Mouse (Mus musculus): ENCODE measurements around the gene Yeats4. TPM values are rescaled to one million over a fixed set of nuclear protein-coding genes. Genes with fewer than 3 reads are reported as not detected.
A peak's percentile ranks its signal among the peaks of the same experiment; 100 is the strongest.

Gene Yeats4
- total and polyA plus RNA-seq, 2 experiments from 2014 or later: 79.0 to 107 TPM

- 95% methylated on average over 4 of the region's 4 CpGs for WGBS
- no peak for TF ChIP-seq CTCF (IDR thresholded peaks at IDR 0.05)
- no peak for DNase-seq (ENCODE audit: low spot score)
- Histone ChIP-seq H3K27ac (ENCODE audit: low read depth, low read length) (no peak overlapping the region), H3K9me3 (ENCODE audit: low read length) (no peaks in the 10 kb centered on the region), H3K4me2 (ENCODE audit: low read depth, low read length, poor library complexity, severe bottlenecking) (no peak overlapping the region), H3K27me3 (ENCODE audit: insufficient read depth, low read length) (no peaks in the 10 kb centered on the region), H3K4me3 (ENCODE audit: low read depth, low read length) (no peak overlapping the region), H3K9ac (replicated peaks; ENCODE audit: low read length, poor library complexity, severe bottlenecking) (no peak overlapping the region), H3K36me3 (ENCODE audit: insufficient read depth, low read length) (no peaks in the 10 kb centered on the region), H3K4me1 (ENCODE audit: insufficient read depth, low read length) (no peaks in the 10 kb centered on the region)
- no peak for ATAC-seq (ENCODE audit: low FRiP score)
These were observed 28.6 kb downstream of the Yeats4 start for GRCm38 (mm10) chr10:117195748-117196147.

- Histone ChIP-seq H3K4me2 (ENCODE audit: low read depth, low read length, poor library complexity, severe bottlenecking) (no peak overlapping the region), H3K27me3 (ENCODE audit: insufficient read depth, low read length) (no peaks in the 10 kb centered on the region), H3K27ac (ENCODE audit: low read depth, low read length) (no peak overlapping the region), H3K9ac (replicated peaks; ENCODE audit: low read length, poor library complexity, severe bottlenecking) (no peak overlapping the region), H3K36me3 (ENCODE audit: insufficient read depth, low read length) (no peaks in the 10 kb centered on the region), H3K4me3 (ENCODE audit: low read depth, low read length) (no peak overlapping the region), H3K4me1 (ENCODE audit: insufficient read depth, low read length) (no peaks in the 10 kb centered on the region), H3K9me3 (ENCODE audit: low read length) (no peaks in the 10 kb centered on the region)
- DNase-seq (ENCODE audit: low spot score): no peak
- TF ChIP-seq CTCF (IDR thresholded peaks at IDR 0.05): no peak
- WGBS: 91% methylated on average over 12 of the region's 12 CpGs
- ATAC-seq (ENCODE audit: low FRiP score): no peak
These were observed 29.3 kb downstream of the Yeats4 start for GRCm38 (mm10) chr10:117195005-117195404.

DNA sequence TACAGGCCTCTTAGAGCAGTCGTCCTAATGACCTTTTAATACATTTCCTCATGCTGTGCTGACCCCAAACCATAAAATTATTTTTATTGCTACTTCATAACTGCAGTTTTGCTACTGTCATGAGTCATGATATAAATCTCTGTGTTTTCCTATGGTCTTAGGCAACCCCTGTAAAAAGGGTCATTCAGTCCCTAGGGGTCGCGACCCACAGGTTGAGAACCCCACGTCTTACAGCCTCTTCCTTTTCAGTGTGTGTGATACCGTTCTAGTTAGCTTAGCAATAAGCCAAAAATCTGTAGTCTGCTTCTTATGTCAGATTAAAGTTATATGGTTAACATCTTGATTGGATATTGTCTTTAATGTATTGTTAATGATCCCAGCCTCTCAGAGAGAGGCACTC lies 30.9 kb downstream of the Yeats4 start:
- Histone ChIP-seq H3K9me3 (ENCODE audit: low read length) (no peaks in the 10 kb centered on the region), H3K4me3 (ENCODE audit: low read depth, low read length) (no peak overlapping the region), H3K36me3 (ENCODE audit: insufficient read depth, low read length) (no peaks in the 10 kb centered on the region), H3K4me2 (ENCODE audit: low read depth, low read length, poor library complexity, severe bottlenecking) (no peak overlapping the region), H3K4me1 (ENCODE audit: insufficient read depth, low read length) (no peaks in the 10 kb centered on the region), H3K9ac (replicated peaks; ENCODE audit: low read length, poor library complexity, severe bottlenecking) (no peak overlapping the region), H3K27me3 (ENCODE audit: insufficient read depth, low read length) (no peaks in the 10 kb centered on the region), H3K27ac (ENCODE audit: low read depth, low read length) (no peak overlapping the region)
- no peak for ATAC-seq (ENCODE audit: low FRiP score)
- TF ChIP-seq CTCF (IDR thresholded peaks at IDR 0.05): no peak
- WGBS: 77% methylated on average over 5 of the region's 5 CpGs
- DNase-seq (ENCODE audit: low spot score): no peak

DNA sequence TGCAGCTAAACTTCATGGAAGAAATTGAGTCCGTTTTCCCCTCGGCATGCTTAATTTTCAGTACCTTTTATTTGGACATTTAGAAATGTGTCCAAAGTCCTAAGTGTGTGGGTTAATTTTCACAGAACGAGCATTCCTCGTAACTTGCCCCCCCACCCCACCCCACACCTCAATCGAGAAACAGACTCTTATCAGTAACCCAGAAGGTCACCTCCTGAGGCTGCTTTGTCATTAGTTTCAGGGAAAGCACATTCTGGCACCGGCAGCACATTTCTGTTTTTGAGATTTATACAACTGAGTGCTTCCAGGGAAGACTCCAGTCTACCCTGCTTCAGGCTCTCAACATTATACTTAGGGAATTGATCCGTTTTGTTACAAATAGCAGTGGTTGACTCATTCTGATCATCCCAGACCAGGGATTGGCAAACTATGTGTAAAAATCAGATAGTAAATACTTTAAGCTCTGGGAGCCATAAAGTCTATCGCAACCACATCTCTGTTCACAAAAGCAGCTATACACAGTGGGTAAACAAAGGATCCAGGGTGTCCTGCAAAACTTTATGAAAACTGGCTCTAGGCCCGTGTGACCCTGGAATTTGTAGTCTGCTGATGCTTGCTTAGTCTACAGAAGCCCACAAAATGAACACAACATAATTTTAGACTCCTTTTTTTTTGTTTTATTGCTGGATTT lies 38.8 kb downstream of the Yeats4 start:
- no peaks in the 10 kb centered on the region for H3K27me3 ChIP-seq (ENCODE audit: insufficient read depth, low read length)
- no peaks in the 10 kb centered on the region for H3K4me1 ChIP-seq (ENCODE audit: insufficient read depth, low read length)
- H3K4me3 ChIP-seq (ENCODE audit: low read depth, low read length): no peak overlapping the region
- no peak overlapping the region for H3K4me2 ChIP-seq (ENCODE audit: low read depth, low read length, poor library complexity, severe bottlenecking)
- no peak for DNase-seq (ENCODE audit: low spot score)
- no peak overlapping the region for H3K9ac ChIP-seq (replicated peaks; ENCODE audit: low read length, poor library complexity, severe bottlenecking)
- no peaks in the 10 kb centered on the region for H3K36me3 ChIP-seq (ENCODE audit: insufficient read depth, low read length)
- TF ChIP-seq CTCF (IDR thresholded peaks at IDR 0.05): no peak
- no peaks in the 10 kb centered on the region for H3K9me3 ChIP-seq (ENCODE audit: low read length)
- WGBS: 60% methylated on average over 9 of the region's 9 CpGs
- no peak for ATAC-seq (ENCODE audit: low FRiP score)
- H3K27ac ChIP-seq (ENCODE audit: low read depth, low read length): no peak overlapping the region

DNA sequence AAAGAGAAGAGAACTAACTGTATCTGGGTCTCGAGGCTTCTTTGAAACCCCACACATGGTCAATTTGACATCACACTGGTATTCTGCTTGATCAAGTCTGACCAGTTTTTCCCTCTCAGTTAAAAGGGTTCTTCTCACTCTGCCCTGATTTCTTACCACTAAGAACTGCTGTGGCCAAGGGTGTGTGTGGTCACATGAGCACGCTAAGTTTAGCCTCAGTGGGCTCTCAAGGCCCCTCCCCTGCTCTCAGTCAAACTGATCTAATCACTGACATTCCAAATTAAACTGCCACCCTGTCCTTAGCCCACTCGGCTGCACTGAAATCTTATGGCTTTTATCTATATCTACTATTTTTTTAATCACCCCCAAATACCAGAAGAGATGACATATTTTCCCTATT lies 43.2 kb downstream of the Yeats4 start:
- H3K4me1 ChIP-seq (ENCODE audit: insufficient read depth, low read length): no peaks in the 10 kb centered on the region
- WGBS: 45% methylated on average over 3 of the region's 3 CpGs
- no peak for TF ChIP-seq CTCF (IDR thresholded peaks at IDR 0.05)
- no peak overlapping the region for H3K27ac ChIP-seq (ENCODE audit: low read depth, low read length)
- no peaks in the 10 kb centered on the region for H3K27me3 ChIP-seq (ENCODE audit: insufficient read depth, low read length)
- no peak overlapping the region for H3K4me2 ChIP-seq (ENCODE audit: low read depth, low read length, poor library complexity, severe bottlenecking)
- ATAC-seq (ENCODE audit: low FRiP score): no peak
- no peaks in the 10 kb centered on the region for H3K36me3 ChIP-seq (ENCODE audit: insufficient read depth, low read length)
- H3K4me3 ChIP-seq (ENCODE audit: low read depth, low read length): no peak overlapping the region
- DNase-seq (ENCODE audit: low spot score): no peak
- H3K9me3 ChIP-seq (ENCODE audit: low read length): no peaks in the 10 kb centered on the region
- H3K9ac ChIP-seq (replicated peaks; ENCODE audit: low read length, poor library complexity, severe bottlenecking): no peak overlapping the region

- TF ChIP-seq CTCF (IDR thresholded peaks at IDR 0.05): no peak
- peak overlapping the region; percentile 2; the same call in 1 of the 2 replicates for H3K4me2 ChIP-seq (ENCODE audit: low read depth, low read length, poor library complexity, severe bottlenecking)
These were observed 49.7 kb downstream of the Yeats4 start for GRCm38 (mm10) chr10:117174645-117175044.

More at GRCm38 (mm10) chr10:117174645-117175044, 49.7 kb downstream of the Yeats4 start:
- ATAC-seq (ENCODE audit: low FRiP score) (no peak), DNase-seq (ENCODE audit: low spot score) (no peak)
- 59% methylated on average over 12 of the region's 12 CpGs for WGBS
- Histone ChIP-seq H3K27ac (ENCODE audit: low read depth, low read length) (no peak overlapping the region), H3K4me1 (ENCODE audit: insufficient read depth, low read length) (no peaks in the 10 kb centered on the region), H3K4me3 (ENCODE audit: low read depth, low read length) (no peak overlapping the region), H3K27me3 (ENCODE audit: insufficient read depth, low read length) (no peaks in the 10 kb centered on the region), H3K9ac (replicated peaks; ENCODE audit: low read length, poor library complexity, severe bottlenecking) (no peak overlapping the region), H3K9me3 (ENCODE audit: low read length) (no peaks in the 10 kb centered on the region), H3K36me3 (ENCODE audit: insufficient read depth, low read length) (no peaks in the 10 kb centered on the region)
